Mouse (Mus musculus): Measurements from ENCODE around the gene Phf11a. TPM values are rescaled to one million over a fixed set of nuclear protein-coding genes. Genes with fewer than 3 reads are reported as not detected.
A peak's percentile ranks its signal among the peaks of the same experiment; 100 is the strongest.
"Not testable (repeated sequence)": the region's sequence is repeated elsewhere in the genome, so short reads cannot be mapped to it uniquely, and the experiment has no call there.

Phf11a gene
- polyA plus RNA-seq (2017; shearing (Covaris generic)): 10 to 100 TPM; 40.4 to 56.7 TPM

- ATAC-seq: peak; percentile 94
These were observed at the start of gene Phf11a for GRCm38 (mm10) chr14:59297391-59297790. Gene Phf11a, minus strand, starts transcription at chr14:59297522.

DNA sequence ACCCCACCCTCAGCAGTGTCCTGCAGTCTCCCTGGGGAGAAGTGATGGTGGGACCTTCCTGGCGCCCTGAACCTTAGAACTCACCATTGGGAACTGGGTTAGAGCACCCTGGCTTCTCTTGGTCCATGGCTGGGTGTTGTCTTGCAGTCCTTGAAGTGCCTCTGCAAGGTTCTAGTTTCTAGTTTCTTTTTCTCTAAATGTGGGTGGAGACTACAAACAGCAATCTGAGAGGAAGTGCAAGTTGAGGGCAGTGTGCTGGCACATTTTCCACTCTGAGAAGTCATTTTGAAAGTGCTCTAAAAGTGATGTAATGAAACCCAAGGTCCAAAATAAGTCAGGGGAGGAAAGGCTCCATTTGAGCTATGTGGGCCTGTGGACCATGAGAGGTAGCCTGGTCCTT is 43.9 kb upstream of the Phf11a start, which contains the start of gene Phf11b:
Gene Phf11b (minus strand): TSS at position 163 of the 400 bp plus-strand sequence.
- ATAC-seq: peak; percentile 96

- ATAC-seq: no peak
These were observed 42.2 kb upstream of the Phf11a start for GRCm38 (mm10) chr14:59339541-59339940.

DNA sequence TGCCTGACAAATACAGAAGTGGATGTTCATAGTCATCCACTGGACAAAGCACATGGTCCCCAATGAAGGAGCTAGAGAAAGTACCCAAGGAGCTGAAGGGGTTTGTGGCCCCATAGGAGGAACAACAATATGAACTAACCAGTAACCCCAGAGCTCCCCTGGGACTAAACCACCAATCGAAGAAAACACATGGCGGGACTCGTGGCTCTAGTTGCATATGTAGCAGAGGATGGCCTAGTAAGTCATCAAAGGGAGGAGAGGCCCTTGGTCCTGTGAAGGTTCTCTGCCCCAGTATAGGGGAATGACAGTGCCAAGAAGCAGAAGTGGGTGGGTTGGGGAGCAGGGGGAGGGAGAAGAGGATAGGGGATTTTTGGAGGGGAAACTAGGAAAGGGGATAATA is 38.7 kb upstream of the Phf11a start:
- not testable (repeated sequence) for ATAC-seq

- ATAC-seq: not testable (repeated sequence)
These were observed 33.2 kb upstream of the Phf11a start for GRCm38 (mm10) chr14:59330499-59330898.

DNA sequence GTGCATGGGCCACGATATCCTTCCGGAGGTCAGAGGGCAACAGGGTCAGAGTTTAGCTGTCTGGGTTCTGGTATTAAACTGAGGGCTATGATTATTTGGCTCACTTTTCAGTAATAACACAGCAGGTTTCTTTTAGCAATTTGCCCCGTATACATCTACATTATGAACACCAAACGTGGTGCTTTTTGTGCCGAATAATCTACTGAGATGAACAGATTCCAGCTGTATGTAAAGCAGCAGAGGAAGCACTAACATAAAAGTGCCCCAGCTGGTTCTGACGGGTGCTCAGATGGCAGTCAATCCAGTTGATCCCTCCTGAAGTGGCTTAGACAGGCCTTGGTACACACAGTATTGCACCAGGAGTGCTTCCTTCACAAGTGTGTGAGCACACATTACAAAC is 22.6 kb upstream of the Phf11a start:
- not testable (repeated sequence) for ATAC-seq

GRCm38 (mm10) chr14:59319036-59319435 is 21.7 kb upstream of the Phf11a start:
- ATAC-seq: not testable (repeated sequence)

DNA sequence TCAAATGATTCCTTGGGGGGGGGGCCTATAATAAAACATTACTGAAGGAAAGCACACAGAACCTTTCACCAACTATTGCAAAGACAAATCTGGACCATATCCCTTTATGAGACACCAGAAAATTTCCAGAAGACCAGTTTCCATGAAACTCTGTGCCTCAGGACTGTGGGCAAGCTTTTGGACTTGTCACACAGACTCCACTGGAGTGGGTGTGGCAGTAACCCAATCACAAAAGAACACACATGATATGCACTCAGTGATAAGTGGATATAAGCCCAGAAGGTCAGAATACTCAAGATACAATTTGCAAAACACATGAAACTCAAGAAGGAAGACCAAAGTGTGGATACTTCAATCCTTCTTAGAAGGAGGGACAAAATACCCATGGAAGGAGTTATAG is 5.6 kb downstream of the Phf11a start:
- not testable (repeated sequence) for ATAC-seq

GRCm38 (mm10) chr14:59274961-59275360 is 22.4 kb downstream of the Phf11a start:
- ATAC-seq: not testable (repeated sequence)

DNA sequence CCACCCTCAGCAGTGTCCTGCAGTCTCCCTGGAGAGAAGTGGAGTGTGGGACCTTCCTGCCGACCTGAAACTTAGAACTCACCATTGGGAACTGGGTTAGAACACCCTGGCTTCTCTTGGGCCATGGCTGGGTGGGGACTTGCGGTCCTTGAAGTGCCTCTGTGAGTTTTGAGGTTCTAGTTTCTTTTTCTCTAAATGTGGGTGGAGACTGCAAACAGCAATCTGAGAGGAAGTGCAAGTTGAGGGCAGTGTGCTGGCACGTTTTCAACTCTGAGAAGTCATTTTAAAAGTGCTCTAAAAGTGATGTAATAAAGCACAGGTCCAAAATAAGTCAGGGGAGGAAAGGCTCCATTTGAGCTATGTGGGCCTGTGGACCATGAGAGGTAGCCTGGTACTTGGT is 37.3 kb downstream of the Phf11a start, which contains the start of gene Gm6904:
Gene Gm6904 (minus strand): TSS at position 161 of the 400 bp plus-strand sequence.
- ATAC-seq: peak; percentile 96

GRCm38 (mm10) chr14:59255861-59256260 is 41.5 kb downstream of the Phf11a start:
- not testable (repeated sequence) for ATAC-seq

GRCm38 (mm10) chr14:59250350-59250749 is 47.0 kb downstream of the Phf11a start:
- not testable (repeated sequence) for ATAC-seq

DNA sequence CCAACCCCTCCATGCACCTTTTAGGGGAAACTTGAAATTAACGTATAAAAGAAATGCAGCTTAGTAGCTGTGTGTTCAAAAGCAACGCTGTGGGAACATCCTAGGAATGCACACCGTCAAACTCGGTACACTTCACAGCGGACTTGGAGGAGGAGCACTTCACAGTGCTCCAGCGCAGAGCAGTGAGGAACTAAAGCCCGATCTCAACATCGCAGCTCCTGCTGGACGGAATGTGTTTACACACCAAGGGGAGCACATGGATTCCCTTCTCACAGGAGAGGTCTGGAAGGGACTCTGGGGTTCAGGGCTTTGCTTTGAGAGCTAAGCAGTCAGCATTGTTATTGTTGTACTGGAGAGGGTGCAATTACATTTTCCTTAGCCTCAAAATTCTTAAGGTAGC is 63.7 kb downstream of the Phf11a start:
- no peak for ATAC-seq

DNA sequence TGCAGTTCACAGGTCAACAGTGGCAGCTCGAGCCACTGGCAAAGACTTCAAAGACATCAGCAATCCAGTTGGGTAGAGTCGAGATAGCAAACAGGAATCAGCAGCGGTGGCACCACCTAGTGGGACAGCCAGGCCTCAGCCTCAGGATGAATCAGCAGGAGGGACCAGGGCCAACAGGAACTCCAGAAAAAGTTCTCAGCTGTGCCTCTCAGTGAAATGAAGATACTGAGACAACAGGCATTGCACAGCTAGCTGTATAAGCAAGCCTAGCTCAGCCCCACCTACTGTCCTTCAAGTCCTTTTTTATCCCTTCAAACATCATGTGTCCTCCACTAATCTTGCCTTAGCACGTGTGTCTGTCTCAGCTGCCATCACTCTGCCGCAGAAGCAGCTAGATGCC is 65.3 kb downstream of the Phf11a start:
- ATAC-seq: no peak

DNA sequence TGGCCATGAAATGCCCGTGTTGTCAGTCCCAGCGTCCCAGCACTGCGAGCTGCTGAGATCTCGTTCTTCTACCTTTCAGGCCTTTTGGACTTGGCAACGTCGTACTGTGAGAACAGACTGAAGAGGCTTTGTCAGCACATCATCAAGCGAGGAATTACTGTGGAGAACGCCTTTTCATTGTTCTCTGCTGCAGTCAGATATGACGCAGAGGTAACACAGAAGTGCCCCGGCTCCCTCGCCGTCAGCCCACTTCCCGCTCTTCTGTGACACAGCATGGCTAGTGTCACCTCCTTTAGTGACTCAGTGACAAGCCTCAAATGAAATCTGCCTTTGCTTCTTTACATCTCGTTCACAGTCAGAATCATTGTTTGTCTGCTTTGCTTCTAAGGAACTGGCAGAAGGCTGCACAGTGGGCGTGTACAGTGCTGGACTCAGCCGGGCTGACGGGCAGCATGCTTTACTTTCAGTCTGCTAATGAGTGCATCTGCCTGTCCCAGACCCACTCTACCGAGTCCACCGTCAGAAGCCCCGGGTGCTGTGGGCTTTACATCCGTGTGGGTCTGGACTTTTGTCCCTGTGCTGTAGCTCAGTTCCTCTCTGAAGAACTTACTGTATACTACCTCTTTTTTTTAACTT is 66.9 kb downstream of the Phf11a start:
- no peak for ATAC-seq

GRCm38 (mm10) chr14:59229822-59230221 is 67.5 kb downstream of the Phf11a start:
- peak; percentile 49 for ATAC-seq

Other genes starting within 250 kb of the Phf11a start
- gene 1700129C05Rik, start 154.6 kb downstream of the Phf11a start, polyA plus RNA-seq (2017; shearing (Covaris generic)): not detected
- not detected for gene Gm5142, start 118.8 kb downstream of the Phf11a start, polyA plus RNA-seq (2017; shearing (Covaris generic))
- gene Rcbtb1, start 96.3 kb downstream of the Phf11a start, polyA plus RNA-seq (2017; shearing (Covaris generic)): 10 to 100 TPM; 25.2 to 35.3 TPM
- gene Gm6904, start 37.3 kb downstream of the Phf11a start, polyA plus RNA-seq (2017; shearing (Covaris generic)): 10 to 100 TPM; 12.3 to 17.2 TPM
- gene Phf11b, start 43.8 kb upstream of the Phf11a start, polyA plus RNA-seq (2017; shearing (Covaris generic)): 100 to 1,000 TPM; 188 to 218 TPM
- gene Phf11d, start 67.9 kb upstream of the Phf11a start, polyA plus RNA-seq (2017; shearing (Covaris generic)): 10 to 100 TPM in 1 of 2 experiments, 1 to 10 TPM in 1; 7.8 to 15.2 TPM
- gene Phf11c, start 97.9 kb upstream of the Phf11a start, polyA plus RNA-seq (2017; shearing (Covaris generic)): 10 to 100 TPM; 23.7 to 27.1 TPM
- gene Setdb2, start 143.4 kb upstream of the Phf11a start, polyA plus RNA-seq (2017; shearing (Covaris generic)): 10 to 100 TPM; 18.0 to 21.7 TPM
- 10 to 100 TPM; 70.3 to 84.5 TPM for gene Cab39l, start 143.4 kb upstream of the Phf11a start, polyA plus RNA-seq (2017; shearing (Covaris generic))

All from activated CD4-positive, CD25-positive, alpha-beta regulatory T cell, adult 4 months (primary cell).